Mouse (Mus musculus) thymus, adult 2 months (tissue): ENCODE data around the gene Myoc. TPM values are rescaled to one million over a fixed set of nuclear protein-coding genes. Genes with fewer than 3 reads are reported as not detected.

Experiments used
- DNase-seq: peaks from one replicate; pipeline ENCODE4 v3.0.0; 2021
- H3K27ac ChIP-seq: fragments of 200-500 bp; 2 replicates; pipeline ENCODE4 v1.5.1; 2012; ENCODE audit warnings: low read length, control low read depth; ENCODE audit not compliant: control insufficient read depth, insufficient read depth
- H3K27me3 ChIP-seq: fragments of 200-500 bp; 2 replicates; pipeline ENCODE4 v1.6.1; 2012; ENCODE audit warnings: mild to moderate bottlenecking, low read length, moderate library complexity, mixed read lengths; ENCODE audit not compliant: control insufficient read depth, insufficient read depth
- H3K36me3 ChIP-seq: fragments of 200-500 bp; 2 replicates; pipeline ENCODE4 v1.6.1; 2012; ENCODE audit warnings: mild to moderate bottlenecking, low read length, moderate library complexity; ENCODE audit not compliant: control insufficient read depth, insufficient read depth
- H3K4me1 ChIP-seq: fragments of 200-500 bp; replicated peaks from 2 replicates; pipeline ENCODE4 v1.6.1; 2012; ENCODE audit warnings: low read length; ENCODE audit not compliant: control insufficient read depth, insufficient read depth
- H3K4me3 ChIP-seq: fragments of 200-500 bp; 2 replicates; pipeline ENCODE4 v1.5.1; 2012; ENCODE audit warnings: mild to moderate bottlenecking, low read length, control low read depth, moderate library complexity; ENCODE audit not compliant: control insufficient read depth, insufficient read depth
- CTCF ChIP-seq: fragments of 200-500 bp; IDR thresholded peaks from 2 replicates; pipeline ENCODE4 v1.5.1; 2012; ENCODE audit warnings: mild to moderate bottlenecking, control low read depth, low read length, moderate library complexity, borderline replicate concordance; ENCODE audit not compliant: control insufficient read depth, poor library complexity, insufficient read depth; ENCODE audit errors: extremely low read depth
- POLR2A ChIP-seq: fragments of 200-500 bp; IDR thresholded peaks from 2 replicates; pipeline ENCODE4 v1.6.1; 2012; ENCODE audit warnings: mild to moderate bottlenecking, low read length, control low read depth, moderate library complexity; ENCODE audit not compliant: control insufficient read depth, poor library complexity, insufficient read depth; ENCODE audit errors: extremely low read depth
- WGBS: fragments of 180-500 bp; shearing (Covaris S2); methylation state at CpG from one replicate; pipeline ENCODE4 v1.1.7; 2018; 5-methylcytosine and 5-hydroxymethylcytosine counted together
- polyA plus RNA-seq: library from polyadenylated mRNA; depleted of rRNA; stranded (reverse); fragments of >200 nt; gene quantifications from 2 replicates; pipeline ENCODE4 v1.2.3, GENCODE M21; 2012

Gene Myoc
- polyA plus RNA-seq, 1 experiment, result 0.92 TPM

DNA sequence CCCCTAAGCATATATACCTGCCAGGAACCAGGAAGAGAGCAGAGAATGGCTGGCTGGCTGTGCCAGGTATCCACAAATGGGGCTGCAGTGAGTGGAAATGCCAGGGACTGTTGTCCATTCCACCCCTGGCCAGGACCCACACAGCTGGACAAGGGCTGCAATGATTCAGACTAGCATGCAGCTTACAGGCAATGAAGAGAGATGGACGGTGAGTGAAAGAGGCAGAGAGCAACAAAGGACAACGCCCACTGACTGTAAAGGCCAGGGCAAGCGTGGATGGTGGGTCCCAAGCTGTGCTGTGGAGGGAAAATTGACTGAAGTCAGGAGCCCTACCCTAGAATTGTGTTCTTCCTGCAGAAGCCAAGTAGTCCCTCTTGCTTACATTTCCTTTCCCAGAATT, 2.4 kb upstream of the Myoc start:
- H3K36me3 ChIP-seq, result no peaks in the 10 kb centered on the region
- WGBS, result 90% methylated on average over 3 of the region's 3 CpGs
- H3K27me3 ChIP-seq, result no peaks in the 10 kb centered on the region
- no peak for DNase-seq
- H3K27ac ChIP-seq, result no peak overlapping the region
- H3K4me3 ChIP-seq, result no peak overlapping the region
- no peaks in the 10 kb centered on the region for H3K4me1 ChIP-seq
- TF ChIP-seq CTCF (no peak), POLR2A (no peak)

DNA sequence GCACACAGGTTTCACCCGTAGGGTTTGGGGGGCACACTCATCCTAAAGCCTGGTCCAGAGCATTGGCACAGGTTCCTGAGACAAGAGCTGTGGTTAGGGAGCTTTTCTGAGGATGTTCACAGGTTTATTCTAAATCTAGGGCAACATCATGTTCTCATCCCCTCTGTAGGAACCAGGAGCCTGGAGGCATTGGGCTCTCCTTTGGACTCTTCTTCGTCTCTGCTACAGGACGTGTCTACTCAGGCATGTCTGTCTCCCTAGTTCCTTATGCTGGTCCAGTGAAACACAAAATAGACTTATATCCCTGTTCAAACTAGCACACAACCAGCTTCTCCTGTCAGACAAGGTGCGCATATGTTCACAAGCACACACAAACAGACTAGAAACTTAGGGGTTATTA, 420 bp upstream of the Myoc start:
- 94% methylated on average over 4 of the region's 4 CpGs for WGBS
- TF ChIP-seq CTCF, result no peak
- no peak for TF ChIP-seq POLR2A

DNA sequence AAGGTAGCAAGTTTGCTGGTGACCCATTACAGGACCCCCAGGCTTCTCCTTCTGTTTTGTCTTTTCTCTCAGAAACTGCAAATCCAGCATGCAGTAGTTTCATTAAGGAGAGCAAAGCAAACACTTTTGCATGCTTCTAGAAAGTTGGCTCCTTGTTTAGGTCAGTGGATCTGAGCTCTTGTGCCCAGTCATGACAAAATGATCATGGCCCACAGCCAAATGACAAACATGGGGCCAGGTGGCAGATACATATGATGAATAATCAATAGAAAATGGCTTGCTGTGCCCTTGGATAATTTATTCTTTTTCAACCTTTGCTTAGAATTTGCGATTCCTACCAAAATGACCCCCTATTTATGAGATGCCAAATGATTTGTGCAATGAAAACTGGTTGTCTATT, 906 bp downstream of the Myoc start:
- TF ChIP-seq POLR2A, result no peak
- TF ChIP-seq CTCF, result no peak
- H3K27me3 ChIP-seq, result no peaks in the 10 kb centered on the region
- H3K36me3 ChIP-seq, result no peaks in the 10 kb centered on the region
- H3K4me3 ChIP-seq, result no peak overlapping the region
- no peak for DNase-seq
- 92% methylated on average over 1 of the region's 1 CpGs for WGBS
- H3K27ac ChIP-seq, result no peak overlapping the region
- H3K4me1 ChIP-seq, result no peaks in the 10 kb centered on the region

More for the DNA sequence above, 420 bp upstream of the Myoc start:
- Histone ChIP-seq H3K4me1 (no peaks in the 10 kb centered on the region), H3K27me3 (no peaks in the 10 kb centered on the region), H3K36me3 (no peaks in the 10 kb centered on the region), H3K27ac (no peak overlapping the region), H3K4me3 (no peak overlapping the region)
- DNase-seq, result no peak

DNA sequence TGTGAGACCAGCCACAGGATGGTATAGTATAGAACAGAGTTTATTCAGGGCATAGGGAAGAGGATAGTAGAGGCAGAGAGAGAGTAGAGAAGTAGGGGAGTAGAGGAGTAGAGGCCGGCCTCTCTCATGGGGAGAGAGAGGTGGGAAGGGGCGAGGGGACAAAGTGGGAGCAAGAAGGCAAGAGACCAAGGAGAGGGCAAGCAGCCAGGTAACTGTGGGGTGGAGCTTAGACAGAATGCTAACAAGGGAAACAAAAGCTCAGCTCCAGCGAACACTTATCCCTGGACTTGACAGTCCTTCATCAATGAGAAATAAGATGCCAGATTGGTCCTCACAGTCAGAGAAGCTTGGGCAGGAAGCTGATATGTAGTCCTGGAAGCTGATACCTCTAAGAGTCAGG, 3.6 kb downstream of the Myoc start:
- no peak for DNase-seq
- no peaks in the 10 kb centered on the region for H3K36me3 ChIP-seq
- no peak overlapping the region for H3K4me3 ChIP-seq
- H3K4me1 ChIP-seq, result no peaks in the 10 kb centered on the region
- no peaks in the 10 kb centered on the region for H3K27me3 ChIP-seq
- TF ChIP-seq CTCF, result no peak
- TF ChIP-seq POLR2A, result no peak
- 97% methylated on average over 3 of the region's 3 CpGs for WGBS
- no peak overlapping the region for H3K27ac ChIP-seq

DNA sequence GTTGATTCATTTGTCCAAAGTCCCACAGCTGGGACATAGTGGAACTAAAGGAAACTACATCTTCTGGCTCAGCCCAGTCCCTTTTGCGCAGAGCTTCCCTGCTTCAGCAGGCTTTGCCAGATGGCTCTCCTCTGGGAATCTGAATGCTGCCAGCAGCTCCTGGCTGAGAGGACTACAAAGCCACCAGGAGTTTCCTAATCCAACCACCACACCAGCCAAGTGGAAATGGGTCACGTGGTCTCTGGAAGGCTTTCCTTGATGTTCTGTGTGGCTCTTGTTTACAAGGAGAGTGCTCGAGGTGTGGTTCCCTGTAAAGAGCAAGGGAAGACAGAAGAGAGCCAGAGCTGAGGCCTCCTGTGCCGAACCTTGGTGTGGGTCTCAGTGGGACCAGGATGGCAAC, 4.8 kb downstream of the Myoc start:
- TF ChIP-seq CTCF, result no peak
- TF ChIP-seq POLR2A, result no peak
- Histone ChIP-seq H3K4me1 (no peaks in the 10 kb centered on the region), H3K27me3 (no peaks in the 10 kb centered on the region), H3K4me3 (no peak overlapping the region), H3K27ac (no peak overlapping the region), H3K36me3 (no peaks in the 10 kb centered on the region)
- 64% methylated on average over 4 of the region's 4 CpGs for WGBS
- no peak for DNase-seq

DNA sequence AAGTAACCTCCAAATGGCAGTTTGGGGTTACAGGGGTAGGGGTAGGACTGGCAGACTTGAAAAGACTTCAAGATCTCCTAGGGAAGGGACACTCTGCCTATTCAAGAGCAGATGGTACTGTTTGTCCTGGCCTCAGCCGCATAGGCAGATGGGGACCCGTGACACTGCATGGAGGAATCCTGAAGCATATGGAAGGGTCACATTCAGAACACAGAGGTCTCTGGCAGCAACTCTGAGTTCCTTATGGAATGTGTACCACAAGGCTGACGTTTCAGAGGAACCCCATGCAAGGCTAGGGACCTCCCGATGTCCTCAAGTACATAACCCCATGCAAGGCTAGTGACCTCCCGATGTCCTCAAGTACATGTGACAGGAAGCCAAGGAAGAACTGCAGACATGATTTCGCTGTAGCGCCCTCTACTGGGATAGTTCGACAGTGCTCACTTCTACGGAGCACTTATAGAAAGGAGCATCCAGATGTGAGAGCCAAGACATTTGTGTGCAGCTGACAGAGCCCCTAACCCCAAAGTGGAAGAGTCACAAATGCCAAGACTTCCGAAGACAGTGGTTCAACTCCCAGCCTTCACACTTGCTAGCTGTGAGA, 7.2 kb downstream of the Myoc start:
- Histone ChIP-seq H3K4me3 (no peak overlapping the region), H3K27me3 (no peaks in the 10 kb centered on the region), H3K27ac (no peak overlapping the region), H3K36me3 (no peaks in the 10 kb centered on the region), H3K4me1 (no peaks in the 10 kb centered on the region)
- TF ChIP-seq POLR2A (no peak), CTCF (no peak)
- WGBS, result 80% methylated on average over 10 of the region's 10 CpGs
- peak; percentile 40 for DNase-seq

DNA sequence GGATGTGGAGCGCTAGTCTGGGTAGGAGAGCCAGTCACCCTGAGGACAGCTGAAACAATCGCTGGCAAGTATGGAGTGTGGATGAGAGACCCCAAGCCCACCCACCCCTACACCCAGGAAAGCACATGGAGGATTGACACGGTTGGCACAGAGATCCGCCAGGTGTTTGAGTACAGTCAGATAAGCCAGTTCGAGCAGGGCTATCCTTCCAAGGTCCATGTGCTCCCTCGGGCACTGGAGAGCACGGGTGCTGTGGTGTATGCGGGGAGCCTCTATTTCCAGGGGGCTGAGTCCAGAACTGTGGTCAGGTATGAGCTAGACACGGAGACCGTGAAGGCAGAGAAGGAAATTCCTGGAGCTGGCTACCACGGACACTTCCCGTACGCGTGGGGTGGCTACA, 9.5 kb downstream of the Myoc start:
- H3K27ac ChIP-seq, result no peak overlapping the region
- no peaks in the 10 kb centered on the region for H3K36me3 ChIP-seq
- no peaks in the 10 kb centered on the region for H3K27me3 ChIP-seq
- H3K4me3 ChIP-seq, result no peak overlapping the region
- TF ChIP-seq CTCF, result no peak
- no peak for TF ChIP-seq POLR2A
- no peak for DNase-seq
- 95% methylated on average over 14 of the region's 14 CpGs for WGBS
- no peaks in the 10 kb centered on the region for H3K4me1 ChIP-seq
